Mouse (Mus musculus): ENCODE results near the gene Acap1.

DNA sequence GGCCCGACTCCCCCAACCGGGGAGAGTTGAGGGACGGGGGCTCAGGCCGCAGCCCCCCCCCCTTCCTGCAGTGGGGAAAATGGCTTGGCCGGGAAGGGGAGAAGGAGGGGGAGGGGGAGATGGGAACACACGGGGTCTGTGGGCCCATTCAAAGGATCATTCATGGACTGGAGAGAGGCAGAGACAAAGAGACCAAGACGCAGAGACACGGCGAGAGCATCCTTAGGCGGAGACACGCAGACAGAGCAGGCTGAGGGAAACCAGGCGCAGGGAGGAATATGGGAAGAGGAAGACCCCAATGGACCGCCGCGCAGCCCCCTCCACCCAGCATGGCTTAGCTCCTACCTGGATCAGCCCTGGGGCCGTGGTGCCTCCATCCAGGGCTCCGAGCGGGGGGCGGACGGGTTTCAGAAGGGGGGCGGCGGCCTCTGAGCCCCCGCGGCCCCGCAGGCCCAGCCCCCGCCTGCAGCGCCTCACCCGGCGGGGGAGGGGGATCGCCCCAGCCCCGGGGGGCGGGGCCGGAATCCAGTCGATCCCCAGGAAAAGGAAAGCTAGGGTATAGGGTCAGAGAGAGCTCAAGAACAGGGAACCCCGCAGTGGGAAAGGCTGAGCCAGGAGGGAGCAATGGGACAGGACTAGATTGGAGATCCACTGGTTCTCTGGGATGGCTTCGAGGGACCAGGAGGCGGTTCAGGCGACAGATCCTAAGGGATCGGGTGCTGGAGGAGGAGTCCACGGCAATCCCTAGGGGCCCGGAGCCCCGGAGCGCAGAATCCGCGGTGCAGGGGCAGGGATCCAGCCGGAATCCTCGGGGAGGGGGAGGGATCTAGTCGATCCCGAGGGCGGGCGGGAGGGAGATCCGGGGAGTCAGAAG lies 58.4 kb downstream of the Acap1 start:
- TF ChIP-seq POLR2A (IDR thresholded peaks at IDR 0.05; ENCODE audit: low read depth, low read length) (no peak), CTCF (IDR thresholded peaks at IDR 0.05; ENCODE audit: extremely low read depth, insufficient read depth, insufficient read length, insufficient replicate concordance) (no peak)

Measured in spleen, adult 2 months (tissue).